Mouse (Mus musculus) megakaryocyte, embryonic 14.5 days (primary cell): ENCODE data around the gene Gm4302.
"Not testable (repeated sequence)": the region's sequence is repeated elsewhere in the genome, so short reads cannot be mapped to it uniquely, and the experiment has no call there.

Source experiments
- FLI1 ChIP-seq: IDR thresholded peaks from 2 replicates; pipeline ENCODE4 v1.6.1; 2012; ENCODE audit warnings: low read length, inconsistent platforms, mixed read lengths
- GATA1 ChIP-seq: IDR thresholded peaks from 3 replicates; pipeline ENCODE4 v1.6.1; 2012; ENCODE audit warnings: mixed read lengths, low read length, inconsistent platforms, borderline replicate concordance

- not testable (repeated sequence) for TF ChIP-seq GATA1, FLI1
These were observed 40.5 kb upstream of the Gm4302 start for GRCm38 (mm10) chr10:100300106-100300505.
